Mouse (Mus musculus) liver, embryonic 14.5 days (tissue): Measurements from ENCODE around the gene Endog.

Experiments
- CTCF ChIP-seq: IDR thresholded peaks from 2 replicates; pipeline ENCODE4 v1.5.1; 2016; ENCODE audit warnings: antibody characterized with exemption, low read depth, control low read depth
- EP300 ChIP-seq: IDR thresholded peaks from 2 replicates; pipeline ENCODE4 v1.6.1; 2016; ENCODE audit warnings: antibody characterized with exemption, low read depth

GRCm38 (mm10) chr2:30152616-30153015 is 18.7 kb upstream of the Endog start:
- TF ChIP-seq EP300 (no peak), CTCF (no peak)
